Mouse (Mus musculus): ENCODE results near the gene Vangl1. TPM values are rescaled to one million over a fixed set of nuclear protein-coding genes. Genes with fewer than 3 reads are reported as not detected.

Gene Vangl1
- total and polyA plus RNA-seq, 3 experiments, result not detected

- dilution Hi-C loops (cut with MboI; ENCODE audit: extremely low pct_ligation_motif_present, extremely low pct_unique_long_range_greater_than_20kb, low sequenced_read_pairs) (no loop called here), in situ Hi-C loops (cut with MboI; ENCODE audit: low pct_ligation_motif_present, low pct_unique_long_range_greater_than_20kb, low sequenced_read_pairs) (no loop called here)
- H3K79me2 ChIP-seq (replicated peaks; ENCODE audit: control insufficient read depth, extremely low read depth, insufficient read depth, poor library complexity, severe bottlenecking), result no peaks in the 10 kb centered on the region
- TF ChIP-seq ETS1 (conservative IDR thresholded peaks at IDR 0.05; ENCODE audit: low read depth, low read length) (no peak), GABPA (IDR thresholded peaks at IDR 0.05; ENCODE audit: insufficient replicate concordance, low read depth, low read length) (no peak), MAZ (IDR thresholded peaks at IDR 0.05; ENCODE audit: low read depth, low read length) (no peak), UBTF (IDR thresholded peaks at IDR 0.05; ENCODE audit: low read depth, low read length) (no peak)
- H3K27ac ChIP-seq (ENCODE audit: insufficient read depth, low read depth), result no peak overlapping the region
- H3K36me3 ChIP-seq (replicated peaks in 1 of 2; ENCODE audit: control insufficient read depth in 1 of 2, insufficient read depth in 1 of 2, low read length in 1 of 2), result no peaks in the 10 kb centered on the region
- H3K4me2 ChIP-seq (ENCODE audit: insufficient read depth, low read depth, poor library complexity, severe bottlenecking), result no peak overlapping the region
- no peak overlapping the region for H3K9ac ChIP-seq (ENCODE audit: insufficient read depth, low read depth)
- peaks cover 0 to 17% of the 10 kb centered on the region in 2 experiments; a peak in 2 of 4 replicates for H3K4me1 ChIP-seq (ENCODE audit: control insufficient read depth in 1 of 2, insufficient read depth in 2 of 2)
- no peaks in the 10 kb centered on the region for H3K9me3 ChIP-seq (replicated peaks; ENCODE audit: low read length)
- no peak for DNase-seq (ENCODE audit: extremely low read depth)
- no peak overlapping the region for H3K4me3 ChIP-seq (replicated peaks in 1 of 3; ENCODE audit: low read depth in 2 of 3, low read length in 2 of 3, poor library complexity in 1 of 3)
- no peaks in the 10 kb centered on the region for H3K27me3 ChIP-seq (replicated peaks)
Observed at GRCm38 (mm10) chr3:102192621-102193020, 11.9 kb downstream of the Vangl1 start.

- H3K9me3 ChIP-seq (replicated peaks; ENCODE audit: low read length), result no peaks in the 10 kb centered on the region
- no peak overlapping the region for H3K9ac ChIP-seq (ENCODE audit: insufficient read depth, low read depth)
- H3K36me3 ChIP-seq (replicated peaks in 1 of 2; ENCODE audit: control insufficient read depth in 1 of 2, insufficient read depth in 1 of 2, low read length in 1 of 2), result no peaks in the 10 kb centered on the region
- no peak overlapping the region for H3K27ac ChIP-seq (ENCODE audit: insufficient read depth, low read depth)
- no peak overlapping the region for H3K4me2 ChIP-seq (ENCODE audit: insufficient read depth, low read depth, poor library complexity, severe bottlenecking)
- H3K4me1 ChIP-seq (ENCODE audit: control insufficient read depth in 1 of 2, insufficient read depth in 2 of 2), result peaks cover 0 to 17% of the 10 kb centered on the region in 2 experiments; a peak in 2 of 4 replicates
- dilution Hi-C loops (cut with MboI; ENCODE audit: extremely low pct_ligation_motif_present, extremely low pct_unique_long_range_greater_than_20kb, low sequenced_read_pairs), result no loop called here
- in situ Hi-C loops (cut with MboI; ENCODE audit: low pct_ligation_motif_present, low pct_unique_long_range_greater_than_20kb, low sequenced_read_pairs), result no loop called here
- H3K4me3 ChIP-seq (replicated peaks in 1 of 3; ENCODE audit: low read depth in 2 of 3, low read length in 2 of 3, poor library complexity in 1 of 3), result no peak overlapping the region
- no peak for DNase-seq (ENCODE audit: extremely low read depth)
- no peaks in the 10 kb centered on the region for H3K79me2 ChIP-seq (replicated peaks; ENCODE audit: control insufficient read depth, extremely low read depth, insufficient read depth, poor library complexity, severe bottlenecking)
- no peaks in the 10 kb centered on the region for H3K27me3 ChIP-seq (replicated peaks)
- no peak for TF ChIP-seq ZC3H11A (IDR thresholded peaks at IDR 0.05; ENCODE audit: low read depth, low read length)
- no peak for TF ChIP-seq MAX (IDR thresholded peaks at IDR 0.05; ENCODE audit: low read length)
- no peak for TF ChIP-seq CTCF (conservative IDR thresholded peaks at IDR 0.05 in 1 of 2, IDR thresholded peaks at IDR 0.05 in 1 of 2; ENCODE audit: low read depth in 2 of 2, low read length in 2 of 2)
- TF ChIP-seq ZNF384 (IDR thresholded peaks at IDR 0.05; ENCODE audit: low read depth, low read length), result no peak
- TF ChIP-seq BHLHE40 (IDR thresholded peaks at IDR 0.05; ENCODE audit: low read depth, low read length), result no peak
Observed at GRCm38 (mm10) chr3:102191575-102191974, 12.9 kb downstream of the Vangl1 start.

- H3K79me2 ChIP-seq (replicated peaks; ENCODE audit: control insufficient read depth, extremely low read depth, insufficient read depth, poor library complexity, severe bottlenecking), result no peaks in the 10 kb centered on the region
Observed at GRCm38 (mm10) chr3:102190642-102191041, 13.9 kb downstream of the Vangl1 start.

More at GRCm38 (mm10) chr3:102190642-102191041, 13.9 kb downstream of the Vangl1 start:
- H3K27ac ChIP-seq (ENCODE audit: insufficient read depth, low read depth), result no peak overlapping the region
- in situ Hi-C loops (cut with MboI; ENCODE audit: low pct_ligation_motif_present, low pct_unique_long_range_greater_than_20kb, low sequenced_read_pairs), result no loop called here
- H3K36me3 ChIP-seq (replicated peaks in 1 of 2; ENCODE audit: control insufficient read depth in 1 of 2, insufficient read depth in 1 of 2, low read length in 1 of 2), result no peaks in the 10 kb centered on the region
- H3K4me3 ChIP-seq (replicated peaks in 1 of 3; ENCODE audit: low read depth in 2 of 3, low read length in 2 of 3, poor library complexity in 1 of 3), result no peak overlapping the region
- H3K9me3 ChIP-seq (replicated peaks; ENCODE audit: low read length), result peaks cover 3% of the 10 kb centered on the region
- H3K9ac ChIP-seq (ENCODE audit: insufficient read depth, low read depth), result no peak overlapping the region
- dilution Hi-C loops (cut with MboI; ENCODE audit: extremely low pct_ligation_motif_present, extremely low pct_unique_long_range_greater_than_20kb, low sequenced_read_pairs), result no loop called here
- no peaks in the 10 kb centered on the region for H3K27me3 ChIP-seq (replicated peaks)
- no peak for TF ChIP-seq ZNF384 (IDR thresholded peaks at IDR 0.05; ENCODE audit: low read depth, low read length)
- TF ChIP-seq GABPA (IDR thresholded peaks at IDR 0.05; ENCODE audit: insufficient replicate concordance, low read depth, low read length), result no peak
- no peak for TF ChIP-seq IRF4 (IDR thresholded peaks at IDR 0.05; ENCODE audit: low read depth, low read length)
- TF ChIP-seq SIN3A (IDR thresholded peaks at IDR 0.05; ENCODE audit: low read length), result no peak
- TF ChIP-seq ZC3H11A (IDR thresholded peaks at IDR 0.05; ENCODE audit: low read depth, low read length), result no peak
- no peak for TF ChIP-seq KAT2A (IDR thresholded peaks at IDR 0.05; ENCODE audit: insufficient replicate concordance, low read length)
- TF ChIP-seq USF2 (conservative IDR thresholded peaks at IDR 0.05; ENCODE audit: low read depth, low read length), result no peak
- TF ChIP-seq POLR2AphosphoS2 (IDR thresholded peaks at IDR 0.05; ENCODE audit: low read depth, low read length), result no peak
- TF ChIP-seq SMC3 (IDR thresholded peaks at IDR 0.05; ENCODE audit: low read depth, low read length), result no peak
- no peak for TF ChIP-seq CHD2 (IDR thresholded peaks at IDR 0.05; ENCODE audit: low read length)
- peaks cover 0 to 11% of the 10 kb centered on the region in 2 experiments; a peak in 2 of 4 replicates for H3K4me1 ChIP-seq (ENCODE audit: control insufficient read depth in 1 of 2, insufficient read depth in 2 of 2)
- DNase-seq (ENCODE audit: extremely low read depth), result no peak
- H3K4me2 ChIP-seq (ENCODE audit: insufficient read depth, low read depth, poor library complexity, severe bottlenecking), result no peak overlapping the region

Data from CH12.LX (cell line).